Mouse (Mus musculus) stomach, embryonic 16.5 days (tissue): ENCODE results near the gene Gm10273. TPM values are rescaled to one million over a fixed set of nuclear protein-coding genes. Genes with fewer than 3 reads are reported as not detected.
A peak's percentile ranks its signal among the peaks of the same experiment; 100 is the strongest.
"Not testable (repeated sequence)": the region's sequence is repeated elsewhere in the genome, so short reads cannot be mapped to it uniquely, and the experiment has no call there.

Experiments
- ATAC-seq: fragments of 200-750 bp; cut with Nextera tagmentation; 2 replicates; pipeline ENCODE4 v1.8.0; 2017; ENCODE audit warnings: moderate number of reproducible peaks, moderate TSS enrichment; ENCODE audit not compliant: insufficient read depth, low FRiP score
- H3K27ac ChIP-seq: fragments of 300-500 bp; sonication (generic); 2 replicates; pipeline ENCODE4 v1.5.1; 2014; ENCODE audit warnings: low read length
- H3K27me3 ChIP-seq: fragments of 300-500 bp; sonication (generic); 2 replicates; pipeline ENCODE4 v1.6.1; 2014; ENCODE audit warnings: low read length, control low read depth, mixed read lengths; ENCODE audit not compliant: control insufficient read depth, insufficient read depth
- H3K36me3 ChIP-seq: fragments of 300-500 bp; sonication (generic); 2 replicates; pipeline ENCODE4 v1.6.1; 2014; ENCODE audit warnings: low read length; ENCODE audit not compliant: control insufficient read depth, insufficient read depth
- H3K4me1 ChIP-seq: fragments of 300-500 bp; sonication (generic); 2 replicates; pipeline ENCODE4 v1.6.1; 2014; ENCODE audit warnings: low read length, control low read depth, mixed read lengths; ENCODE audit not compliant: control insufficient read depth, insufficient read depth
- H3K4me2 ChIP-seq: fragments of 300-500 bp; sonication (generic); 2 replicates; pipeline ENCODE4 v1.6.1; 2014; ENCODE audit warnings: low read depth, low read length, mixed read lengths
- H3K4me3 ChIP-seq: fragments of 300-500 bp; sonication (generic); replicated peaks from 2 replicates; pipeline ENCODE4 v1.5.1; 2014; ENCODE audit warnings: mild to moderate bottlenecking, low read length
- H3K9ac ChIP-seq: fragments of 300-500 bp; sonication (generic); 2 replicates; pipeline ENCODE4 v1.6.1; 2014; ENCODE audit warnings: low read length
- H3K9me3 ChIP-seq: fragments of 300-500 bp; sonication (generic); replicated peaks from 2 replicates; pipeline ENCODE4 v1.6.1; 2016; ENCODE audit warnings: low read length, control low read depth; ENCODE audit not compliant: control insufficient read depth
- WGBS: fragments of 180-500 bp; shearing (Covaris S2); extraction: QIAGEN DNeasy Blood & Tissue Kit; methylation state at CpG from one replicate; pipeline ENCODE4 v1.1.7; 2014; 5-methylcytosine and 5-hydroxymethylcytosine counted together
- polyA plus RNA-seq: library from polyadenylated mRNA; unstranded; fragments of >200 nt; fragmentation: Nextera tagmentation; extraction: Ambion mirVana; gene quantifications from 2 replicates; pipeline ENCODE4 v1.2.1, GENCODE M21; 2015

Gm10273 gene
- polyA plus RNA-seq, 1 experiment from 2014 or later = 7.2 TPM

- WGBS = 53% methylated on average over 2 of the region's 2 CpGs
- no peak for ATAC-seq
Measured at GRCm38 (mm10) chr10:59380411-59380821, 15.0 kb upstream of the Gm10273 start.

GRCm38 (mm10) chr10:59381563-59381962, 13.9 kb upstream of the Gm10273 start:
- not testable (repeated sequence) for ATAC-seq, H3K9ac ChIP-seq, H3K27ac ChIP-seq, H3K4me3 ChIP-seq, H3K4me2 ChIP-seq, H3K9me3 ChIP-seq, H3K27me3 ChIP-seq, H3K4me1 ChIP-seq, H3K36me3 ChIP-seq
- 74% methylated on average over 5 of the region's 10 CpGs for whole genome bisulfite sequencing

More at GRCm38 (mm10) chr10:59380411-59380821, 15.0 kb upstream of the Gm10273 start:
- no peaks in the 10 kb centered on the region for H3K4me1 ChIP-seq
- H3K36me3 ChIP-seq = no peaks in the 10 kb centered on the region
- H3K4me3 ChIP-seq = no peak overlapping the region
- H3K27ac ChIP-seq = no peak overlapping the region
- H3K9me3 ChIP-seq = no peaks in the 10 kb centered on the region
- H3K9ac ChIP-seq = no peak overlapping the region
- no peaks in the 10 kb centered on the region for H3K27me3 ChIP-seq
- H3K4me2 ChIP-seq = no peak overlapping the region

GRCm38 (mm10) chr10:59386951-59387350, 8.5 kb upstream of the Gm10273 start:
- no peaks in the 10 kb centered on the region for H3K4me1 ChIP-seq
- H3K4me2 ChIP-seq = no peak overlapping the region
- 88% methylated on average over 7 of the region's 8 CpGs for WGBS
- no peak for ATAC-seq
- H3K27ac ChIP-seq = no peak overlapping the region
- peaks cover 14% of the 10 kb centered on the region for H3K9me3 ChIP-seq
- H3K27me3 ChIP-seq = no peaks in the 10 kb centered on the region
- no peak overlapping the region for H3K4me3 ChIP-seq
- no peaks in the 10 kb centered on the region; the same call in 1 of the 2 replicates for H3K36me3 ChIP-seq
- H3K9ac ChIP-seq = no peak overlapping the region

- Histone ChIP-seq H3K36me3 (no peaks in the 10 kb centered on the region; the same call in 1 of the 2 replicates), H3K4me1 (no peaks in the 10 kb centered on the region), H3K4me3 (no peak overlapping the region), H3K27ac (no peak overlapping the region), H3K9me3 (peaks cover 14% of the 10 kb centered on the region), H3K4me2 (no peak overlapping the region), H3K9ac (no peak overlapping the region), H3K27me3 (no peaks in the 10 kb centered on the region)
- WGBS = 96% methylated on average over 3 of the region's 3 CpGs
- no peak for ATAC-seq
Measured at GRCm38 (mm10) chr10:59389652-59390051, 5.8 kb upstream of the Gm10273 start.

- H3K4me1 ChIP-seq = no peaks in the 10 kb centered on the region
- no peak overlapping the region for H3K27ac ChIP-seq
- H3K9ac ChIP-seq = no peak overlapping the region
- 43% methylated on average over 4 of the region's 4 CpGs for WGBS
- no peaks in the 10 kb centered on the region; the same call in 1 of the 2 replicates for H3K36me3 ChIP-seq
- no peak overlapping the region for H3K4me2 ChIP-seq
- no peaks in the 10 kb centered on the region for H3K27me3 ChIP-seq
- H3K9me3 ChIP-seq = peaks cover 14% of the 10 kb centered on the region
- no peak overlapping the region for H3K4me3 ChIP-seq
- no peak for ATAC-seq
Measured at GRCm38 (mm10) chr10:59391907-59392306, 3.5 kb upstream of the Gm10273 start.

GRCm38 (mm10) chr10:59402899-59403792, 7.7 kb downstream of the Gm10273 start, which contains the start of gene Pla2g12b:
TSS of gene Pla2g12b (plus strand) at chr10:59403660.
- 56% methylated on average over 21 of the region's 21 CpGs for WGBS
- Histone ChIP-seq H3K36me3 (no peaks in the 10 kb centered on the region), H3K9ac (peak within 1 kb of the TSS; percentile 17; the same call in 1 of the 2 replicates), H3K27ac (peak within 1 kb of the TSS; percentile 9; the same call in 1 of the 2 replicates), H3K9me3 (no peaks in the 10 kb centered on the region), H3K27me3 (no peaks in the 10 kb centered on the region), H3K4me2 (peak within 1 kb of the TSS; percentile 4), H3K4me1 (no peaks in the 10 kb centered on the region), H3K4me3 (0 out of 2 replicates have a peak within 1 kb of the TSS, but pooled peaks have one; percentile 0)
- ATAC-seq = peak; percentile 71; the same call in 1 of the 2 replicates

- no peaks in the 10 kb centered on the region for H3K27me3 ChIP-seq
- WGBS = 55% methylated on average over 10 of the region's 10 CpGs
- peak overlapping the region; percentile 4 for H3K4me2 ChIP-seq
- H3K4me1 ChIP-seq = no peaks in the 10 kb centered on the region
- peak overlapping the region; percentile 17; the same call in 1 of the 2 replicates for H3K9ac ChIP-seq
- ATAC-seq = no peak; the same call in 1 of the 2 replicates
- no peaks in the 10 kb centered on the region for H3K36me3 ChIP-seq
- H3K4me3 ChIP-seq = 0 out of 2 replicates have a peak overlapping the region, but pooled peaks have one; percentile 0
- no peak overlapping the region; the same call in 1 of the 2 replicates for H3K27ac ChIP-seq
- no peaks in the 10 kb centered on the region for H3K9me3 ChIP-seq
Measured at GRCm38 (mm10) chr10:59403793-59404149, 8.3 kb downstream of the Gm10273 start.

- no peaks in the 10 kb centered on the region for H3K9me3 ChIP-seq
- no peak overlapping the region for H3K4me2 ChIP-seq
- H3K9ac ChIP-seq = no peak overlapping the region
- WGBS = 43% methylated on average over 6 of the region's 6 CpGs
- H3K27me3 ChIP-seq = no peaks in the 10 kb centered on the region
- ATAC-seq = no peak
- H3K4me3 ChIP-seq = no peak overlapping the region
- no peak overlapping the region for H3K27ac ChIP-seq
- H3K4me1 ChIP-seq = no peaks in the 10 kb centered on the region
- no peaks in the 10 kb centered on the region for H3K36me3 ChIP-seq
Measured at GRCm38 (mm10) chr10:59408499-59408898, 13.1 kb downstream of the Gm10273 start.

- Histone ChIP-seq H3K27me3 (no peaks in the 10 kb centered on the region), H3K27ac (no peak overlapping the region), H3K4me1 (no peaks in the 10 kb centered on the region), H3K36me3 (no peaks in the 10 kb centered on the region), H3K4me3 (no peak overlapping the region), H3K9ac (no peak overlapping the region), H3K4me2 (no peak overlapping the region), H3K9me3 (no peaks in the 10 kb centered on the region)
- WGBS = 66% methylated on average over 12 of the region's 12 CpGs
- no peak for ATAC-seq
Measured at GRCm38 (mm10) chr10:59410264-59410663, 14.8 kb downstream of the Gm10273 start.
